22 mouse cellular contexts compared by ENCODE assay signal in the genomic region with DNA sequence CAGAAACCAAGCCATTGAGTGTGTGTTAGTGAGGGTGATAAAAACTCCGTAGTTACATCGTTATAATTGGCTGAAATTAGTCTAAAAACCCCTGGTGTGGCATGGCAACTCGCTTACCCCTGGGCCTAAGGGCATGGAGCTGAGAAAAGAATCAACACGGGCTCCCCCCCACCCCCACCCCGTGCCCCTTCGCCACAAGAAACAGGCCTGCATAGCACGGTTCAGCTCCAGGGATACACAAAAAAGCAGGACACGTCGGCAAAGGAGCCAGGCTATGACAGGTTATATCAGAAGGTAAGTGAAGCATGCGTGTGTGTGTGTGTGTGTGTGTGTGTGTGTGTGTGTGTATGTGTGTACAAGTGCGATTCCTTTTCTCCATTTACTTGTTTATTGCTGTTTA.
DNase-seq lines count a peak whose midpoint lies in the region; ATAC-seq lines count a peak whose summit lies in the region.
"Had no signal": no experiment of that assay in that cellular context is flagged by ENCODE, and none has a peak within 500 bp of the region (broad histone marks: within the 10 kb centered on the region; RNA-seq: fewer than 3 reads in every experiment).

No protein-coding gene starts in this region.

- 69% methylated on average over 11 of the region's 11 CpGs for WGBS in forebrain, embryonic 11.5 days
- WGBS in forebrain, embryonic 16.5 days: 51% methylated on average over 11 of the region's 11 CpGs
- 66% methylated on average over 11 of the region's 11 CpGs for WGBS in forebrain, embryonic 12.5 days
- WGBS in forebrain, embryonic 10.5 days: 76% methylated on average over 11 of the region's 11 CpGs
- WGBS in midbrain, embryonic 12.5 days: 77% methylated on average over 11 of the region's 11 CpGs
- whole genome bisulfite sequencing in midbrain, embryonic 16.5 days: 64% methylated on average over 11 of the region's 11 CpGs

- no peak for DNase-seq in forebrain, embryonic 11.5 days (ENCODE audit: low spot score)
- no peak for DNase-seq in forebrain, embryonic 10.5 days (ENCODE audit: extremely low spot score, low spot score)
- DNase-seq in retina, embryonic 14.5 days (ENCODE audit: low spot score): peak; percentile 2
- DNase-seq in retina, postnatal 1 day: no peak
- DNase-seq: adrenal gland, adult 2 months; adrenal gland, adult 8-10 months; adrenal gland, postnatal 10 days; adrenal gland, postnatal 14 days; adrenal gland, postnatal 25 days; adrenal gland, postnatal 36 days; B cell, adult 2 months; cerebellum, adult 11 months; cerebellum, adult 11-12 months had no signal

- no peaks in the 10 kb centered on the region for H3K27me3 ChIP-seq in forebrain, embryonic 11.5 days (ENCODE audit: control insufficient read depth, insufficient read depth, low read length)
- no peaks in the 10 kb centered on the region for H3K27me3 ChIP-seq in forebrain, embryonic 16.5 days (replicated peaks; ENCODE audit: control insufficient read depth, insufficient read depth, low read length)
- H3K27me3 ChIP-seq in forebrain, embryonic 12.5 days: no peaks in the 10 kb centered on the region
- H3K27me3 ChIP-seq in forebrain, embryonic 10.5 days (ENCODE audit: poor library complexity, severe bottlenecking): no peaks in the 10 kb centered on the region
- H3K27me3 ChIP-seq in midbrain, embryonic 12.5 days: no peaks in the 10 kb centered on the region
- H3K27me3 ChIP-seq in midbrain, embryonic 16.5 days (ENCODE audit: control insufficient read depth, insufficient read depth, low read depth, low read length): no peaks in the 10 kb centered on the region
- H3K27me3 ChIP-seq: CH12.LX, Patski had no signal

- no peak overlapping the region for H3K4me2 ChIP-seq in forebrain, embryonic 11.5 days (ENCODE audit: low read depth, low read length, severe bottlenecking)
- H3K4me2 ChIP-seq in forebrain, embryonic 16.5 days (ENCODE audit: low read length): no peak overlapping the region
- no peak overlapping the region for H3K4me2 ChIP-seq in forebrain, embryonic 12.5 days
- H3K4me2 ChIP-seq in midbrain, embryonic 12.5 days (replicated peaks): no peak overlapping the region
- no peak overlapping the region for H3K4me2 ChIP-seq in midbrain, embryonic 16.5 days (ENCODE audit: low read length)

- H3K4me3 ChIP-seq in forebrain, embryonic 11.5 days (ENCODE audit: low read depth, low read length): no peak overlapping the region
- no peak overlapping the region for H3K4me3 ChIP-seq in forebrain, embryonic 16.5 days (replicated peaks; ENCODE audit: low read length)
- no peak overlapping the region for H3K4me3 ChIP-seq in forebrain, embryonic 12.5 days (replicated peaks)
- H3K4me3 ChIP-seq in forebrain, embryonic 10.5 days: no peak overlapping the region
- H3K4me3 ChIP-seq in midbrain, embryonic 12.5 days: no peak overlapping the region
- H3K4me3 ChIP-seq in midbrain, embryonic 16.5 days (ENCODE audit: low read depth, low read length): no peak overlapping the region

- no peaks in the 10 kb centered on the region for H3K36me3 ChIP-seq in forebrain, embryonic 11.5 days (ENCODE audit: control insufficient read depth, insufficient read depth, low read length)
- H3K36me3 ChIP-seq in forebrain, embryonic 16.5 days (ENCODE audit: control insufficient read depth, insufficient read depth): no peaks in the 10 kb centered on the region
- no peaks in the 10 kb centered on the region for H3K36me3 ChIP-seq in forebrain, embryonic 12.5 days (replicated peaks)
- H3K36me3 ChIP-seq in forebrain, embryonic 10.5 days (replicated peaks): no peaks in the 10 kb centered on the region
- no peaks in the 10 kb centered on the region for H3K36me3 ChIP-seq in midbrain, embryonic 12.5 days
- no peaks in the 10 kb centered on the region for H3K36me3 ChIP-seq in midbrain, embryonic 16.5 days (ENCODE audit: control insufficient read depth, insufficient read depth, low read length)
- H3K36me3 ChIP-seq: G1E had no signal

- ATAC-seq in forebrain, embryonic 11.5 days (replicated peaks; ENCODE audit: low FRiP score): peak; percentile 53
- ATAC-seq in forebrain, embryonic 16.5 days: no peak
- peak; percentile 49; the same call in 1 of the 2 replicates for ATAC-seq in forebrain, embryonic 12.5 days (ENCODE audit: low FRiP score)
- 0 out of 2 replicates have a peak, but pooled peaks have one; percentile 62 for ATAC-seq in midbrain, embryonic 12.5 days (ENCODE audit: low FRiP score, low read depth)
- ATAC-seq in midbrain, embryonic 16.5 days: no peak
- ATAC-seq: activated CD4-positive, CD25-positive, alpha-beta regulatory T cell, adult 4 months; CD4-positive, CD25-positive, alpha-beta regulatory T cell, adult 4 months; Patski had no signal

- H3K9ac ChIP-seq in forebrain, embryonic 11.5 days (ENCODE audit: low read length): no peak overlapping the region
- no peak overlapping the region for H3K9ac ChIP-seq in forebrain, embryonic 16.5 days (replicated peaks; ENCODE audit: low read depth, low read length)
- H3K9ac ChIP-seq in forebrain, embryonic 12.5 days: no peak overlapping the region
- no peak overlapping the region for H3K9ac ChIP-seq in midbrain, embryonic 12.5 days (replicated peaks)
- H3K9ac ChIP-seq in midbrain, embryonic 16.5 days (ENCODE audit: low read depth, low read length): no peak overlapping the region

- H3K27ac ChIP-seq in forebrain, embryonic 11.5 days (ENCODE audit: low read depth, low read length): no peak overlapping the region
- no peak overlapping the region for H3K27ac ChIP-seq in forebrain, embryonic 16.5 days (ENCODE audit: low read length)
- H3K27ac ChIP-seq in forebrain, embryonic 12.5 days: no peak overlapping the region
- H3K27ac ChIP-seq in forebrain, embryonic 10.5 days: no peak overlapping the region
- H3K27ac ChIP-seq in midbrain, embryonic 12.5 days (replicated peaks): no peak overlapping the region
- H3K27ac ChIP-seq in midbrain, embryonic 16.5 days (ENCODE audit: low read length): no peak overlapping the region

- H3K4me1 ChIP-seq in forebrain, embryonic 11.5 days (replicated peaks; ENCODE audit: control insufficient read depth, insufficient read depth, low read length): no peaks in the 10 kb centered on the region
- no peaks in the 10 kb centered on the region for H3K4me1 ChIP-seq in forebrain, embryonic 16.5 days (replicated peaks; ENCODE audit: control insufficient read depth, insufficient read depth, low read length)
- H3K4me1 ChIP-seq in forebrain, embryonic 12.5 days: no peaks in the 10 kb centered on the region
- H3K4me1 ChIP-seq in forebrain, embryonic 10.5 days: no peaks in the 10 kb centered on the region
- H3K4me1 ChIP-seq in midbrain, embryonic 12.5 days: no peaks in the 10 kb centered on the region
- no peaks in the 10 kb centered on the region for H3K4me1 ChIP-seq in midbrain, embryonic 16.5 days (ENCODE audit: control insufficient read depth, insufficient read depth, low read length)

- H3K9me3 ChIP-seq in forebrain, embryonic 11.5 days (ENCODE audit: control insufficient read depth, low read length): no peaks in the 10 kb centered on the region
- H3K9me3 ChIP-seq in forebrain, embryonic 16.5 days (ENCODE audit: control insufficient read depth, low read length): no peaks in the 10 kb centered on the region
- no peaks in the 10 kb centered on the region for H3K9me3 ChIP-seq in forebrain, embryonic 12.5 days
- no peaks in the 10 kb centered on the region for H3K9me3 ChIP-seq in forebrain, embryonic 10.5 days
- H3K9me3 ChIP-seq in midbrain, embryonic 12.5 days: no peaks in the 10 kb centered on the region
- H3K9me3 ChIP-seq in midbrain, embryonic 16.5 days (replicated peaks; ENCODE audit: control insufficient read depth, low read length, poor library complexity, severe bottlenecking): no peaks in the 10 kb centered on the region

Comparison
In these comparisons a context has a peak if more than half of its experiments do, and no peak if none do; other contexts are left out.
1. ATAC-seq: peak in forebrain, embryonic 11.5 days (single experiment), forebrain, embryonic 12.5 days (single experiment) and midbrain, embryonic 12.5 days (single experiment); none in forebrain, embryonic 16.5 days (single experiment) and midbrain, embryonic 16.5 days (single experiment).